Mouse (Mus musculus) stomach, postnatal 0 days (tissue): ENCODE data around the gene Phrf1. TPM values are rescaled to one million over a fixed set of nuclear protein-coding genes. Genes with fewer than 3 reads are reported as not detected.

Source experiments
- ATAC-seq: fragments of 200-750 bp; cut with Nextera tagmentation; 2 replicates; pipeline ENCODE4 v1.8.0; 2017; ENCODE audit not compliant: low FRiP score, low TSS enrichment
- DNase-seq: peaks from one replicate; pipeline ENCODE4 v3.0.0-alpha.2; 2016; ENCODE audit warnings: low spot score
- H3K27ac ChIP-seq: fragments of 300-500 bp; sonication (generic); replicated peaks from 2 replicates; pipeline ENCODE4 v1.5.1; 2014; ENCODE audit warnings: mild to moderate bottlenecking, control low read depth
- H3K27me3 ChIP-seq: fragments of 300-500 bp; sonication (generic); 2 replicates; pipeline ENCODE4 v1.6.1; 2014; ENCODE audit warnings: low read length; ENCODE audit not compliant: control insufficient read depth, insufficient read depth
- H3K36me3 ChIP-seq: fragments of 300-500 bp; sonication (generic); 2 replicates; pipeline ENCODE4 v1.6.1; 2014; ENCODE audit warnings: low read length, mixed read lengths; ENCODE audit not compliant: control insufficient read depth, insufficient read depth
- H3K4me1 ChIP-seq: fragments of 300-500 bp; sonication (generic); replicated peaks from 2 replicates; pipeline ENCODE4 v1.6.1; 2014; ENCODE audit warnings: antibody characterized with exemption; ENCODE audit not compliant: control insufficient read depth, insufficient read depth
- H3K4me2 ChIP-seq: fragments of 300-500 bp; sonication (generic); replicated peaks from 2 replicates; pipeline ENCODE4 v1.6.1; 2014; ENCODE audit warnings: low read depth, mild to moderate bottlenecking, control low read depth, moderate library complexity
- H3K4me3 ChIP-seq: fragments of 300-500 bp; sonication (generic); 2 replicates; pipeline ENCODE4 v1.5.1; 2014; ENCODE audit warnings: low read depth, low read length, control low read depth
- H3K9ac ChIP-seq: fragments of 300-500 bp; sonication (generic); 2 replicates; pipeline ENCODE4 v1.6.1; 2014; ENCODE audit warnings: mild to moderate bottlenecking, low read length, control low read depth, mixed read lengths
- H3K9me3 ChIP-seq: fragments of 300-500 bp; sonication (generic); 2 replicates; pipeline ENCODE4 v1.6.1; 2016; ENCODE audit warnings: low read length; ENCODE audit not compliant: control insufficient read depth
- CTCF ChIP-seq: IDR thresholded peaks from 2 replicates; pipeline ENCODE4 v1.5.1; 2016; ENCODE audit warnings: antibody characterized with exemption, low read depth, mild to moderate bottlenecking, moderate library complexity
- EP300 ChIP-seq: optimal IDR thresholded peaks from 2 replicates; pipeline ENCODE3; 2016; ENCODE audit warnings: antibody characterized with exemption
- WGBS: fragments of 180-500 bp; shearing (Covaris S2); extraction: QIAGEN DNeasy Blood & Tissue Kit; methylation state at CpG from one replicate; pipeline ENCODE4 v1.1.7; 2014; 5-methylcytosine and 5-hydroxymethylcytosine counted together
- polyA plus RNA-seq: library from polyadenylated mRNA; unstranded; fragments of >200 nt; fragmentation: Nextera tagmentation; extraction: Ambion mirVana; gene quantifications from 2 replicates; pipeline ENCODE4 v1.2.1, GENCODE M21; 2015

Phrf1 gene
- polyA plus RNA-seq, 1 experiment from 2014 or later: 19.1 TPM

GRCm38 (mm10) chr7:141218141-141218540 lies 10.4 kb upstream of the Phrf1 start:
- Histone ChIP-seq H3K4me2 (peak overlapping the region; percentile 95), H3K9ac (peak overlapping the region; percentile 45; the same call in 1 of the 2 replicates), H3K27me3 (no peaks in the 10 kb centered on the region), H3K27ac (peak overlapping the region; percentile 26), H3K9me3 (no peaks in the 10 kb centered on the region), H3K36me3 (no peaks in the 10 kb centered on the region), H3K4me3 (peak overlapping the region; percentile 60; the same call in 1 of the 2 replicates), H3K4me1 (peaks cover 15% of the 10 kb centered on the region)
- ATAC-seq: no peak
- 33% methylated on average over 3 of the region's 3 CpGs for WGBS
- DNase-seq: no peak
- TF ChIP-seq CTCF: no peak

- peak overlapping the region; percentile 45; the same call in 1 of the 2 replicates for H3K9ac ChIP-seq
- DNase-seq (peak; percentile 53), ATAC-seq (no peak)
- H3K4me3 ChIP-seq: peak overlapping the region; percentile 60; the same call in 1 of the 2 replicates
- TF ChIP-seq CTCF (no peak), EP300 (no peak)
- peaks cover 15% of the 10 kb centered on the region for H3K4me1 ChIP-seq
- H3K36me3 ChIP-seq: no peaks in the 10 kb centered on the region
- peak overlapping the region; percentile 95 for H3K4me2 ChIP-seq
- H3K9me3 ChIP-seq: no peaks in the 10 kb centered on the region
- no peaks in the 10 kb centered on the region for H3K27me3 ChIP-seq
- 56% methylated on average over 5 of the region's 5 CpGs for WGBS
- peak overlapping the region; percentile 26 for H3K27ac ChIP-seq
These were observed 9.9 kb upstream of the Phrf1 start for GRCm38 (mm10) chr7:141218557-141219133.

- Histone ChIP-seq H3K4me1 (peaks cover 15% of the 10 kb centered on the region), H3K9ac (no peak overlapping the region), H3K36me3 (no peaks in the 10 kb centered on the region), H3K4me2 (no peak overlapping the region; the same call in 1 of the 2 replicates), H3K9me3 (no peaks in the 10 kb centered on the region), H3K4me3 (no peak overlapping the region), H3K27ac (peak overlapping the region; percentile 26), H3K27me3 (no peaks in the 10 kb centered on the region)
- DNase-seq (no peak), ATAC-seq (no peak)
- TF ChIP-seq CTCF (no peak), EP300 (no peak)
- WGBS: 71% methylated on average over 1 of the region's 1 CpGs
These were observed 9.0 kb upstream of the Phrf1 start for GRCm38 (mm10) chr7:141219558-141220099.

- H3K27ac ChIP-seq: peak overlapping the region; percentile 86
- ATAC-seq (no peak), DNase-seq (no peak)
- H3K36me3 ChIP-seq: no peaks in the 10 kb centered on the region
- H3K4me3 ChIP-seq: no peak overlapping the region; the same call in 1 of the 2 replicates
- peaks cover 15% of the 10 kb centered on the region for H3K4me1 ChIP-seq
- peak overlapping the region; percentile 98 for H3K4me2 ChIP-seq
- H3K9ac ChIP-seq: peak overlapping the region; percentile 18
- TF ChIP-seq CTCF: no peak
- TF ChIP-seq EP300: no peak
- H3K27me3 ChIP-seq: no peaks in the 10 kb centered on the region
- H3K9me3 ChIP-seq: no peaks in the 10 kb centered on the region
- 51% methylated on average over 1 of the region's 1 CpGs for WGBS
These were observed 8.2 kb upstream of the Phrf1 start for GRCm38 (mm10) chr7:141220377-141220776.

DNA sequence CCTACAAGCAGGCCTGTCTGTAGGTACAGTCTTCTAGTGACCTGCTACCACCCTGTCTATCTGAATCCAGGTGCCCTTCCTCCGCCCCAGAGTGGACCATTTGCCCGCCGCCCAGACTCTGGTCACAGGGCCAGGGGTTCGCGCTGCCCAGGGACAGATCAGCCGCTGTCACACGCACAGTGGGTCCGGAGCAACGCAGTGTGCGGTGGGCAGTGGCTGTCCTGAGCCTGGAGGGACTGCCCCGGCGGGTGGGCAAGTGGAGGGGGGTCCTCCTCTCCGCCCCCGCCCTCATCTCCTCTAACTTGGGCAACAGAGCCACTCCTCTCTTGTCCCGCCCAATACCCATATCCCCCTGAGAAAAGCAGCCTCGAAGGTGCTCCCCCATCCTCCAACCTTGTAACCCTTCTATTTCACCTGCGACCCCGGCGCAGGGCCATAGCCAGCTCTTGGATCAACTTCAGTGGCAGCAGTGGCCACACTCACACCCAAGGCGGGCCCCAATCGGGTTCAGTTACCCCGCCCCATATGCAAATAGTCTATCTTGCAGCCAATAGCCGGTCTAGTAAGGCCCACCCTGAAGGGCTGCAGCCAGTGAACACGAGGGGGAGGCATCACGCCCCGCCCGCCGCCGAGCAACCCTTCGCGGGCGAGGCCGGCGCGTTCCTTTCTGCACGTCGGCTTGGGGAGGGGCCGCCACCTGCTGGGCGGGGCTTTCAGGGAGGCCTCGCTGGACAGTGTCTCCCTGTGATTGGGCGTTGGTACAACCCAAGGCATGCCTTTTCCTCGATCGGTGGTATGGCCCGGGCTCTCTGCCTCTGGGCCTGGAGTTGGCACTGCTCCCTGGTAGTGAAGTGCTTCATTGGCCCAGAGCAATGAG lies 7.1 kb upstream of the Phrf1 start:
- no peaks in the 10 kb centered on the region for H3K27me3 ChIP-seq
- peak overlapping the region; percentile 98 for H3K4me2 ChIP-seq
- peak overlapping the region; percentile 76 for H3K9ac ChIP-seq
- WGBS: 3% methylated on average over 44 of the region's 44 CpGs
- ATAC-seq (peak; percentile 95), DNase-seq (peak; percentile 100)
- no peaks in the 10 kb centered on the region for H3K36me3 ChIP-seq
- TF ChIP-seq CTCF (peak; percentile 61), EP300 (no peak)
- H3K4me1 ChIP-seq: peaks cover 15% of the 10 kb centered on the region
- H3K27ac ChIP-seq: peak overlapping the region; percentile 86
- peak overlapping the region; percentile 65 for H3K4me3 ChIP-seq
- H3K9me3 ChIP-seq: no peaks in the 10 kb centered on the region
